Mouse (Mus musculus) kidney, adult 2 months (tissue): ENCODE data around the gene G430095P16Rik. TPM values are rescaled to one million over a fixed set of nuclear protein-coding genes. Genes with fewer than 3 reads are reported as not detected.

ENCODE experiments used
- DNase-seq: peaks from one replicate; pipeline ENCODE4 v3.0.0; 2021
- H3K27ac ChIP-seq: fragments of 200-500 bp; 2 replicates; pipeline ENCODE4 v1.5.1; 2012; ENCODE audit warnings: low read depth, low read length, control low read depth, inconsistent platforms; ENCODE audit not compliant: insufficient read depth
- H3K27me3 ChIP-seq: fragments of 200-500 bp; replicated peaks from 2 replicates; pipeline ENCODE4 v1.6.1; 2012; ENCODE audit warnings: mild to moderate bottlenecking, moderate library complexity, low read length, inconsistent platforms; ENCODE audit not compliant: control insufficient read depth, insufficient read depth
- H3K36me3 ChIP-seq: fragments of 200-500 bp; 2 replicates; pipeline ENCODE4 v1.6.1; 2012; ENCODE audit warnings: mild to moderate bottlenecking, moderate library complexity, low read length, inconsistent platforms; ENCODE audit not compliant: control insufficient read depth, insufficient read depth
- H3K4me1 ChIP-seq: fragments of 200-500 bp; 2 replicates; pipeline ENCODE4 v1.6.1; 2011; ENCODE audit warnings: low read length; ENCODE audit not compliant: control insufficient read depth, insufficient read depth
- H3K4me3 ChIP-seq: fragments of 200-500 bp; 2 replicates; pipeline ENCODE4 v1.5.1; 2011; ENCODE audit warnings: mild to moderate bottlenecking, low read depth, low read length, control low read depth; ENCODE audit not compliant: insufficient read depth
- CTCF ChIP-seq: fragments of 200-500 bp; conservative IDR thresholded peaks from 2 replicates; pipeline ENCODE4 v1.5.1; 2011; ENCODE audit warnings: low read depth, mild to moderate bottlenecking, control low read depth, low read length, moderate library complexity, mixed read lengths; ENCODE audit not compliant: insufficient read depth, insufficient read length
- POLR2A ChIP-seq: fragments of 200-500 bp; IDR thresholded peaks from one replicate; pipeline ENCODE4 v1.6.1; 2011; ENCODE audit warnings: low read depth, low read length, control low read depth
- WGBS: fragments of 180-500 bp; shearing (Covaris S2); methylation state at CpG from one replicate; pipeline ENCODE4 v1.1.7; 2018; 5-methylcytosine and 5-hydroxymethylcytosine counted together
- polyA plus RNA-seq: library from polyadenylated mRNA; depleted of rRNA; stranded (reverse); fragments of >200 nt; gene quantifications from 2 replicates; pipeline ENCODE4 v1.2.3, GENCODE M21; 2012; rRNA removed

The G430095P16Rik gene
- 0.65 and 0.81 TPM in 2 replicates for polyA plus RNA-seq

DNA sequence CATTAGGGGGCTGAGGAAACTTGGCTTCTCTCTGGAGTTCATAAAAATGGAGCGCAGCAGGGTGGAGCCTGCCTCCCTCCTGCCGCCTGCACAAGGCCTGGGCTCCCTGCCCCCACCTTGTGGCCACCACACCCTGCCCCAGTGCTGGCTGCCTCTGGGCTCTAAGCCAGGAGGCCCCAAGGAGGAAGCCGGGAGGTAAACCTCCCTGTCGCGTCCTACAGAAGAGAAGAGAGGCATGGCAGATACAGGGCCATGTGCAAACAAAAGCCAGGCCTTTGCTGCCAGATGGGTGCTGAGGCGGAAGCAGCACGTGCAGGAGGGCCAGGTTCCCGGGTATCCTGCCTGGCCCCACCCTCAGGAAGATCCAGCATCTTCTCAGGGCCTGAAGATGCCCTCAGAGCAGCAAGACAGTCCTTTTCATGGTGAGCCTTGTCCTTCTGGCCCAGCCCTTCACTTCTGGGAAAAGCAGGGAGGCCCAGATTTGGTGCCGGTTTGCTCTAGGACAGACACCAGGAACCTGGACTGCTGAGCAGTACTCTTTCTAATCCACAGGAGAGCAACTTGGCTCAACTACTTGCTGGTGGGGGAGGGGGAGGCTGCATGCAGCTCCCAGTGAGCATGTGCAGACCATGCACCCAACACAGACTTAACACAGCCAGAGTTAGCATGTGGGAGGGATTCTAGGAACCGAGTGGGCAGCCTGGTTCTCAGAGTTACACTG is at the start of gene G430095P16Rik:
Gene G430095P16Rik (plus strand): TSS at position 158 of the 721 bp plus-strand sequence.
- no peaks in the 10 kb centered on the region for H3K36me3 ChIP-seq
- H3K27ac ChIP-seq = peak within 1 kb of the TSS; percentile 84
- H3K4me3 ChIP-seq = no peak within 1 kb of the TSS
- WGBS = 20% methylated on average over 10 of the region's 10 CpGs
- peaks cover 23% of the 10 kb centered on the region for H3K4me1 ChIP-seq
- DNase-seq = peak; percentile 84
- 0 out of 2 replicates have a peak, but pooled peaks have one; percentile 12 for TF ChIP-seq CTCF
- no peak for TF ChIP-seq POLR2A
- H3K27me3 ChIP-seq = no peaks in the 10 kb centered on the region

DNA sequence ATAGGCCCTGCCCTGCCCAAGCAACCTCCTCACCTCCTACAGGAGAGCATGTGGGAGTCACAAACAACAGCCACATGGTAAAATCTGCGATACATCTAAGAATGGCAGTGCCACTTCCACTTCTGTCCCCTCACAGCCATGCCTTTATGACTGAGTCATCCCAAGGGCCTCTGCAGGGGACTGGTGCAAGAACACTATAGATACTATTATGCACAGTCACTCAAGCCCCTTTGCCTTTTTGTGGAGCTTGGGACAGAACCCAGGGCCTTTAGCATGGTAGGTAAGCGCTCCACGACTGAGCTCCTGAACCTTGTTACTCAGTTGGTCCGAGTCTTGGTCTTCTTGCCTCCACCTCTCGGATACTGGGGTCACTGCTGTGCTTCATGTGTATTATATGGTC is 45.5 kb upstream of the G430095P16Rik start:
- TF ChIP-seq POLR2A (no peak), CTCF (no peak)
- DNase-seq = no peak
- H3K27me3 ChIP-seq = no peaks in the 10 kb centered on the region
- WGBS = 91% methylated on average over 5 of the region's 5 CpGs
- no peaks in the 10 kb centered on the region for H3K36me3 ChIP-seq
- H3K4me3 ChIP-seq = no peak overlapping the region
- H3K4me1 ChIP-seq = 0 out of 2 replicates have a peak, but pooled peaks cover 3% of the 10 kb centered on the region
- H3K27ac ChIP-seq = no peak overlapping the region

DNA sequence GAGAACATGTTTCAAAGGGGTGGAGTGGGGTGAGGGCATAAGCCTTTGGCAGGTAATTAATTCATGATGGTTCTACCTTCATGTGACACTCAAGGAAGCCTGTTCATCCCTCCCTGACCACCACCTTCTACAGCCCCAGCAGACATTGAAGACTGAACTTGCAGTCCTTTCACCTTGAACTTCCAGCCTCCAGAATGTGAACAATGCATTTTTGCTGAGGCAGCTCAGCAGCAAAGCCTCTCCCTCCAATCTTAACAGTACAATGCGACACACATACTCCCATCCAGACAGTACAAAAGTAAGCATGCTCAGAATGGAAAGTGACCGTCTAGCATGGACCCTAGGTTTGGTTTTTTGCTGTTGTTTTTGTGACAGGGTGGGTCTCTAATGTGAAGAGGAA is 41.3 kb upstream of the G430095P16Rik start:
- Histone ChIP-seq H3K36me3 (no peaks in the 10 kb centered on the region), H3K4me1 (peaks cover 24% of the 10 kb centered on the region), H3K27me3 (no peaks in the 10 kb centered on the region), H3K27ac (no peak overlapping the region), H3K4me3 (no peak overlapping the region)
- TF ChIP-seq CTCF (no peak), POLR2A (no peak)
- WGBS = 62% methylated on average over 2 of the region's 2 CpGs
- no peak for DNase-seq

DNA sequence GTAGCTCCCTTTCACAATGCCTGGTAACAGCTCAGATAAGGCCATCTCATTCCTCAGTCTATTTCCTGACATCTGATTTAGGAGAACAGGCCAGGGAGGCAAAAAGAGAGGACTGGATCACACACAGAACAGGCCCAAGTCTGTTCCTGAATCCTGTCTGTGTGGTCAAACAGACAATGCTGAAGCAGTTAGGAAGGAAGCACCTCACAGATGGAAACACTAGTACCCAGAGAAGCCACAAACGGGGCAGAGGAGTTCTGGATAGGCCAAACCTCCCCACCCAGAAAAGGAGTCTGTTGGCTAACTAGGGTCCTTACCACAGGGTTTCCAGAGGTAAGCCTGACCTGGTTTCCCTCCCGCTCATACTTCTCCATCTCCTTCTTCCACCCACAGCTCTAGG is 40.5 kb upstream of the G430095P16Rik start:
- H3K4me3 ChIP-seq = no peak overlapping the region
- TF ChIP-seq POLR2A (no peak), CTCF (no peak)
- 80% methylated on average over 2 of the region's 2 CpGs for WGBS

DNA sequence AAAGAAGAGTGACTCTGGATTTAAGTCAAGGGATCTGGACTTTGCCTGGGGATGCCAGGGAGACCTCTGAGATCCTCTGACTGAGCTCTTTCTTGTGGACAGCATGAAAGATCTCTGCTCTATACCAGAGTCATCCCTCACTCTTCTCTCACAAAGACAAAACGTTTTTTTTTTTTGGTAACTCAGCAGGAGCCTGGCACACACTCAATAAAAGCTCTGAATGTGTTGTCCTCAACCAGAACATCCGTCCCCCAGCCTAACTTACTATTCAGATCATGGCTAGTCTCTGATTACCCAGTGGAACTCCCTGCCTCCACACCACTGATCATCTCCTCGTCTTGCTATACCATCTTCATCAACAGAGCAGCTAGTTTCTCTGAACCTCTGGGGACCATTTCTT is 38.3 kb upstream of the G430095P16Rik start:
- no peaks in the 10 kb centered on the region for H3K27me3 ChIP-seq
- H3K27ac ChIP-seq = no peak overlapping the region
- TF ChIP-seq CTCF (no peak), POLR2A (no peak)
- no peak for DNase-seq
- H3K4me1 ChIP-seq = peaks cover 26% of the 10 kb centered on the region
- 32% methylated on average over 3 of the region's 3 CpGs for WGBS
- no peak overlapping the region for H3K4me3 ChIP-seq
- no peaks in the 10 kb centered on the region for H3K36me3 ChIP-seq

More for the DNA sequence above, 40.5 kb upstream of the G430095P16Rik start:
- H3K27ac ChIP-seq = no peak overlapping the region
- no peaks in the 10 kb centered on the region for H3K36me3 ChIP-seq
- no peaks in the 10 kb centered on the region for H3K27me3 ChIP-seq
- peaks cover 25% of the 10 kb centered on the region for H3K4me1 ChIP-seq
- no peak for DNase-seq

DNA sequence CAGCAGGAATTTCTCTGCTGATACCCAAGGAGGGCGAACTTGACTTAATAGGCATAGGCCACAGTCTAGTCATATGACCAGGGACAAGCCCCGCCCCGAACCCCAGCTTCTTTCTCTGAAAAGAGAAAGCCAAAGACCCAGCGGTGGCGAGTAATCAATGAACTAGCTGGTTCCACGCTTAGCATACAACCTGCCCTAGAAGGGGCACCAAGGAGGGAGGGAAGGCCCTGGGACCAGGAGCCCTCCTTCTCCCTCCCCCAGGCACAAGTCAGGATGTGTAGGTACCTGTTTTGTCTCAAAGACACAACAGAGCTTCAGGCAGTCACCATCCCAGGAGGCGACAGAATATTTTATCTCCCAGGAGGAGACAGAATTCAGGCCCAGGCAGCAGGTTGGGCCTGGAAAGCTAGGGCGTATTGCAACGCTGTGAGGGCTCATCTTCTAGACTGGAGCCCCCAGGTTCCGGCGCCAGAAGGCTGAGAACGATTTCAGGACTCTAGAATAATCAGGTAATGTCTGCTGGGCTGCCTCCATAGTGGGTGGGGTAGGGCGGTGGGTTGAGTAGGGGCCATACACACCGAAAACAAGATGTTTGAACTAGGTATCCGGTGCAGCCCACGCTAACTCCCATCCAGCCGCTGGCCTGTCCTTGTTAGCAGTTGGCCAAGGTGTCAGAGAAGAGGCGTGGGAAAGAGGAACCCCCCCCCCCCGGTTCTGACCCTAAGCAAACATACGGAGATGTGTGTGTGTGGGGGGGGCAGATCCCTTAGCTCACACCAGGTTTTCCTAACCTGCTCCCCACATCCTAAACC is 36.4 kb upstream of the G430095P16Rik start, which contains the start of gene Trmt1:
Gene Trmt1 (plus strand): TSS at position 117 of the 812 bp plus-strand sequence.
- peak; percentile 61 for DNase-seq
- TF ChIP-seq POLR2A (no peak), CTCF (no peak)
- Histone ChIP-seq H3K27me3 (no peaks in the 10 kb centered on the region), H3K27ac (peak within 1 kb of the TSS; percentile 52), H3K4me1 (peaks cover 26% of the 10 kb centered on the region), H3K36me3 (no peaks in the 10 kb centered on the region), H3K4me3 (peak within 1 kb of the TSS; percentile 88)
- 11% methylated on average over 20 of the region's 20 CpGs for WGBS

DNA sequence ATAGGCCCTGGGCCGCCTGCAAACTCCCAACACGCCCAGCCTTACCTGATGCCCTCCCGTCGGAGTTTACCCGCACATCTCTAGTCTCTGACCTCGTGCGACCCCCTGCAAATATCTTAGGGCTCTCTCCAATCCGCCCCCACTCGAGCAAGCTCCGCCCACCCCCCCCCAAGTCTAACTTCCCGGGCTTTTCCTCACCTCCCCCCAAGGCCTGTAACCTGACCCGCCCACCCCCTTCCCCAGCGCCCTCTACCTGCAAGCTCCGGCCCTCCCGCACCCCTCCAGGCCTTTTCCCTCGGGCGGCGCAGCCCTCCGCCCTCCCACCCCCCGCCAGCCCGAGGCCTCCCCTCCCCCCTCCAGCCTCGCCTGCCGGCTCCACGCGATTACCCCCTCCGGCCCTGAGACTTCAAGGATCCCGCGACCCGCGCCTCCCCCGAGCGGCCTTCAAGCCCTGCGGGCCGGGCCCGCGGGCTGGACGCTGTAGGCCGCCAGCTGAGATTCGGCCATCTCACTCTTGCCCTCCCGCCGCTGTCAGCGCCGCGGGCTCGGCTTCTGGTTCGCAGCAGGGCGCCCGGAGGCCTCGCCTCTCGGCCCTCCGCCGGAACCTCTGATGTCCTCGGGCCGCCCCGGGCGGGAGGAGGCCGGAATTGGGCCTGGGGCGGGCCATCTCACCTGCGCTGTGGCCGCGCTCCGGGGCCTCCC is 35.7 kb upstream of the G430095P16Rik start:
- no peaks in the 10 kb centered on the region for H3K36me3 ChIP-seq
- H3K27me3 ChIP-seq = no peaks in the 10 kb centered on the region
- H3K27ac ChIP-seq = peak overlapping the region; percentile 73
- peak overlapping the region; percentile 88 for H3K4me3 ChIP-seq
- peaks cover 26% of the 10 kb centered on the region for H3K4me1 ChIP-seq
- peak; percentile 54 for DNase-seq
- no peak for TF ChIP-seq POLR2A
- no peak for TF ChIP-seq CTCF
- WGBS = under 1% methylated on average over 57 of the region's 62 CpGs
